Mouse (Mus musculus) bone marrow, adult 2 months (tissue): ENCODE results near the gene 1700017B05Rik. TPM values are rescaled to one million over a fixed set of nuclear protein-coding genes. Genes with fewer than 3 reads are reported as not detected.

Experiments used
- H3K27ac ChIP-seq: fragments of 200-500 bp; 2 replicates; pipeline ENCODE4 v1.5.1; 2012; ENCODE audit warnings: low read depth, mild to moderate bottlenecking, control low read depth, inconsistent platforms, low read length; ENCODE audit not compliant: control insufficient read depth, poor library complexity, insufficient read depth
- H3K4me1 ChIP-seq: fragments of 200-500 bp; 2 replicates; pipeline ENCODE4 v1.6.1; 2011; ENCODE audit warnings: low read length; ENCODE audit not compliant: control insufficient read depth, insufficient read depth
- H3K4me3 ChIP-seq: fragments of 200-500 bp; replicated peaks from 2 replicates; pipeline ENCODE3; 2011; ENCODE audit warnings: mild to moderate bottlenecking, low read depth, low read length, control low read depth; ENCODE audit not compliant: control insufficient read depth
- CTCF ChIP-seq: fragments of 200-500 bp; IDR thresholded peaks from 2 replicates; pipeline ENCODE4 v1.5.1; 2011; ENCODE audit warnings: low read length, control low read depth; ENCODE audit not compliant: control insufficient read depth, insufficient read depth
- POLR2A ChIP-seq: fragments of 200-500 bp; IDR thresholded peaks from 2 replicates; pipeline ENCODE4 v1.6.1; 2011; ENCODE audit warnings: low read depth, mild to moderate bottlenecking, control low read depth, low read length, borderline replicate concordance; ENCODE audit not compliant: control insufficient read depth
- WGBS: fragments of 180-500 bp; shearing (Covaris S2); methylation state at CpG from one replicate; pipeline ENCODE4 v1.1.7; 2018; 5-methylcytosine and 5-hydroxymethylcytosine counted together
- polyA plus RNA-seq: library from polyadenylated mRNA; stranded (reverse); fragments of >200 nt; gene quantifications from 2 replicates; pipeline ENCODE4 v1.2.4, GENCODE M21; 2011; ENCODE audit warnings: low replicate concordance; ENCODE audit not compliant: missing spikeins, insufficient read depth, insufficient read length

1700017B05Rik gene
- polyA plus RNA-seq, 1 experiment: 34.4 TPM

DNA sequence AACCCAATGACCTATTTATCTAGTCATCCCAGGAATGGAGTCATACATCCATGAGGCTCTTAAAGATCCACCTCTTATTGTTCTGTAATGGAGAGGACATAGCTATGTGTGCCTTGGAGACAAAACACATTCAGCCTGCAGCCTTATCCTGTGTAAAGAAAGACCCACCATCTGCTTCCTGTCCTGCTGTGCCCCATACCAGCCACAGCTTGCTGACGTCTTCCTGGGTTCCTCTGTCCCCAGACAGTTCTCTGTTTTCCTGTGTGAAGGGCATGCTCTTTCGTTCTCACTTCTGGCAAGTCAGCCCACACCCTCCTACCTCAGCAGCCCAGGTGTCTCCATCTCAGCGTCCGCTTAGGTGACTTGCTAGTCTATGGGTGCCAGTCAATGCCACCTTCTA lies 15.9 kb upstream of the 1700017B05Rik start:
- H3K4me3 ChIP-seq: peak overlapping the region; percentile 0
- H3K27ac ChIP-seq: 0 out of 2 replicates have a peak overlapping the region, but pooled peaks have one; percentile 0
- WGBS: 7% methylated on average over 4 of the region's 4 CpGs
- TF ChIP-seq POLR2A (no peak), CTCF (no peak)
- peaks cover 3% of the 10 kb centered on the region for H3K4me1 ChIP-seq

GRCm38 (mm10) chr9:57276311-57276710 lies 13.9 kb upstream of the 1700017B05Rik start:
- Histone ChIP-seq H3K4me3 (no peak overlapping the region), H3K27ac (no peak overlapping the region), H3K4me1 (peaks cover 4% of the 10 kb centered on the region)
- TF ChIP-seq POLR2A: no peak
- TF ChIP-seq CTCF: no peak

- WGBS: 49% methylated on average over 6 of the region's 6 CpGs
- TF ChIP-seq CTCF (no peak), POLR2A (no peak)
- no peak overlapping the region for H3K4me3 ChIP-seq
- no peak overlapping the region for H3K27ac ChIP-seq
- H3K4me1 ChIP-seq: peaks cover 4% of the 10 kb centered on the region
These were observed 11.5 kb upstream of the 1700017B05Rik start for GRCm38 (mm10) chr9:57273805-57274494.

DNA sequence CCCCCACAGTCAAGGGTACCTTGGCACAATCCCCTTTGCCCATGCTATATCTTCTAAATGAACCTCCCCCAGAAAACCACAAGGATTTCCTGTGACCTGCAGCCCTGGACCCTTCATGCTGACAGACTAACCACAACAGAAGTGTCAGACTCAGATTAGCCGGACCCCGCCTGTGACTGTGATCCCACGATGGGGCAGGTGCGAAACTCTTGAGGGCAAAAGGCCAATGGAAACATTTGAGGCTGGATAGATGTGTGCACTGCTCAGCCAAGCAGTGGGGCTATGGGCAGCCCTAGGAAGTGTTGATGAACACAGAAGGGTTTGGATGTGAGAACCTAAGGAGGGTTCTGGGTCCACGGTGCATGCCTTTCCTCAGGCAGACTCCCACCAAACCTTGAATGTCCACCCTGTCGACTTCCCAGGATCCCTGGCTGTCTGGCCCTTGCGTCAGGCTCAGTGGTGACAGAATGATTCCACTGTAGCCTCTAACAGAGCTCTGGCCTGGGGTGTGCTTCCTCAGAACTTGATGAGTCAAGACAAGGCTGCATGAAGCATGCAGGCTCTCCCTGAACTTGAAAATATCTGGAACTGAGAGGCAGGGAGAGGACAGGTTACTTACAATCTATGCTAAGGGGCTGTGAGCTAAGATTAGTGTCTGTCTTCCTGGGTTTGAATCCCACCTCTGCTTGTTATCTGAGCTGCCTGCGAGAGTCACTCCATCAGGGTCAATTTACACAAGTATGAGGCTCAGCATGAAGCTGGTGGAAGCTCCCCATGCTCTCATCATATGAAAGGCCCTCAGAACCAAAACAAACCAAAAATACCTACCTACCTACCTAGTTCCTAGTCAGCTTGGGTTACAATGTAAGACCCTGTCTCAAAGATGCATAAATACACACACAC lies 10.7 kb upstream of the 1700017B05Rik start:
- no peak for TF ChIP-seq POLR2A
- no peak for TF ChIP-seq CTCF
- Histone ChIP-seq H3K4me1 (peaks cover 2% of the 10 kb centered on the region; the same call in 1 of the 2 replicates), H3K4me3 (no peak overlapping the region), H3K27ac (no peak overlapping the region)
- 13% methylated on average over 8 of the region's 8 CpGs for WGBS

- Histone ChIP-seq H3K4me1 (peaks cover 4% of the 10 kb centered on the region), H3K4me3 (no peak overlapping the region), H3K27ac (no peak overlapping the region)
- TF ChIP-seq CTCF (no peak), POLR2A (no peak)
- WGBS: 51% methylated on average over 9 of the region's 9 CpGs
These were observed 9.6 kb upstream of the 1700017B05Rik start for GRCm38 (mm10) chr9:57271837-57272562.

GRCm38 (mm10) chr9:57271081-57271480 lies 8.7 kb upstream of the 1700017B05Rik start:
- 87% methylated on average over 1 of the region's 1 CpGs for WGBS
- H3K4me3 ChIP-seq: no peak overlapping the region
- no peak overlapping the region for H3K27ac ChIP-seq
- TF ChIP-seq POLR2A (no peak), CTCF (no peak)
- peaks cover 4% of the 10 kb centered on the region for H3K4me1 ChIP-seq

DNA sequence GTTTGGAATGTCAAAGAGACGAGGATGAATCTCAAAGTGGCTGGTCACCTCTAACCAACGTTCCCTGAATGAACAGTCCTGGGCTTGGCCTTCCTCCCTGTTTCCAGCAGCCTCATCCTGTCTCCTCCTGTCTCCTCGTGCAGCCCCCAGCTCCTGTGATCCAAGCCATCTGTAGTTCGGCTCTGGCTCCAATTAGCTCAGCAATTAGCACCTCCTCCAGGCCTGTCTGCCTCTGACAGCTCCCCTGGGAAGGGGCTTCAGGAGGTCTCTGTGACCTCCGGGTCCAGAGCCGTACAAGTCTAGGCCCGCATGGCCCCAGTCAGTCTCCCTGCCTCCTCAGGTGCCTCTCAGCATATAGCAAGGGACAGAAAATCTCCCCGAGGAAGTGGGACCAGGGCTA lies 8.0 kb upstream of the 1700017B05Rik start:
- H3K4me1 ChIP-seq: peaks cover 4% of the 10 kb centered on the region
- no peak overlapping the region for H3K27ac ChIP-seq
- 81% methylated on average over 8 of the region's 8 CpGs for WGBS
- H3K4me3 ChIP-seq: no peak overlapping the region
- TF ChIP-seq CTCF: no peak

GRCm38 (mm10) chr9:57269384-57269783 lies 7.0 kb upstream of the 1700017B05Rik start:
- Histone ChIP-seq H3K4me1 (peaks cover 3% of the 10 kb centered on the region), H3K27ac (no peak overlapping the region), H3K4me3 (no peak overlapping the region)
- 55% methylated on average over 1 of the region's 1 CpGs for WGBS
- TF ChIP-seq POLR2A: no peak
- no peak for TF ChIP-seq CTCF

DNA sequence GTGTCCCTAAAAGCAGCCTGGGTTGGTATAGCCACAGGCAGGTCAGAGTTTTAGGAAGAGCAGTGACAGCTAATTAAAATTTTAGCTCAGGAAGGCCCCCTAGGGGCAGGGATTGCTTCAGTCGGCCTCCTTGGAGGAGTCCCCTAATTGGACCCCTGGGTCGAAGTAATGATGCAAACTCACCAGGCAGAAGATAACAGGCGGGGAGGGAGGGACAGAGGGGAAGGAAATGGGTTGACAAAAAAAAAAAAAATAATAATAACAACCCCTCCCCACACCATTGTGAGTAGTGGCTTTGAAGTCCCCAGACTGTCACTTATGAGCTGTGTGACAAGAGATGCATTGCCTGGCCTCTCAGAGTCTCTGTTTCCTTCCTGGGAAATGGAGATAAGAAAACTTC lies 6.2 kb upstream of the 1700017B05Rik start:
- WGBS: 9% methylated on average over 3 of the region's 3 CpGs
- H3K4me3 ChIP-seq: no peak overlapping the region
- peaks cover 3% of the 10 kb centered on the region for H3K4me1 ChIP-seq
- TF ChIP-seq CTCF (no peak), POLR2A (no peak)
- no peak overlapping the region for H3K27ac ChIP-seq
